23 mouse cellular contexts compared by ENCODE assay signal in the genomic region with DNA sequence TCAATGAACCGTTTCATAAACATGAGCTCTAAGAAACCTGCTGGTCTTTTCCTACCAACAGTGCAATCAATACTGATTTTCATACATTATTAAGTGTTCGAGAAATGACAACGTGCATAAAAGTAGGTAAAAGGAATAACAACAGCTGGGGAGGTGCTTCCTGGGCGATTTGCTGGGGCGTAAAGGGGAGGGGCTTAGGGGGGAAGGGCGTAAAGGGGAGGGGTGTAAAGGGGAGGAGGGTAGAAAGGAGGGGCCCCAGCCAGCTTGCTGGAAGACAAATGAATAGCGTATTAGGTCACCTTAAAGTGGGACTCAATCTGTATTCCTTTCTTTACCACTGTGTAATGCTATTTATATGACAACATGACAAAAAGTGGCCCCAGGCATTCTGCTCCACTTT. TPM values are rescaled to one million over a fixed set of nuclear protein-coding genes. Genes with fewer than 3 reads are reported as not detected.
DNase-seq lines count a peak whose midpoint lies in the region; ATAC-seq and TF ChIP-seq lines count a peak whose summit lies in the region.
"Had no signal": no experiment of that assay in that cellular context is flagged by ENCODE, and none has a peak within 500 bp of the region (broad histone marks: within the 10 kb centered on the region; RNA-seq: fewer than 3 reads in every experiment).

No protein-coding gene starts in this region.

- no peak for DNase-seq in liver, adult 2 months (ENCODE audit: extremely low read depth, low read depth, low spot score)
- DNase-seq in liver, embryonic 11.5 days (ENCODE audit: low spot score): no peak
- DNase-seq in ES-CJ7 (ENCODE audit: low read depth, low spot score): peak; percentile 32
- peak; percentile 53 for DNase-seq in R1 (ENCODE audit: low read depth, low spot score)
- no peak for DNase-seq in testis, postnatal 14 days (ENCODE audit: low spot score)
- DNase-seq in yolk sac, embryonic 10.5 days (ENCODE audit: low spot score): no peak
- DNase-seq: adrenal gland, postnatal 25 days; cerebellum, adult 18-20 months; cerebellum, adult 9-11 months; gastrocnemius, adult 2 months; gastrocnemius, postnatal 25 days had no signal

- H3K79me2 ChIP-seq in liver, adult 2 months (ENCODE audit: control insufficient read depth, insufficient read depth, low read length): peaks cover 17% of the 10 kb centered on the region; the same call in 1 of the 2 replicates

- peak overlapping the region; percentile 88 for H3K27ac ChIP-seq in liver, adult 2 months (replicated peaks; ENCODE audit: insufficient read depth, low read depth, low read length)
- H3K27ac ChIP-seq in liver, embryonic 11.5 days (ENCODE audit: low read depth, low read length): no peak overlapping the region
- H3K27ac ChIP-seq in liver, embryonic 15.5 days (replicated peaks): peak overlapping the region; percentile 70
- H3K27ac ChIP-seq: embryonic facial prominence, embryonic 10.5 days; forebrain, embryonic 10.5 days; gastrocnemius, adult 2 months; hindbrain, embryonic 14.5 days had no signal

- TF ChIP-seq POLR2A in liver, adult 2 months (IDR thresholded peaks at IDR 0.05; ENCODE audit: extremely low read depth, insufficient read depth, low read length): no peak

- TF ChIP-seq CTCF in liver, adult 2 months (IDR thresholded peaks at IDR 0.05; ENCODE audit: low read depth, low read length): no peak

- H3K4me2 ChIP-seq in liver, embryonic 11.5 days: no peak overlapping the region
- peak overlapping the region; percentile 36 for H3K4me2 ChIP-seq in liver, embryonic 15.5 days
- H3K4me2 ChIP-seq: heart, embryonic 12.5 days; hindbrain, embryonic 14.5 days had no signal

- H3K4me3 ChIP-seq in liver, adult 2 months (ENCODE audit: insufficient read depth, low read depth, low read length): no peak overlapping the region
- H3K4me3 ChIP-seq in liver, embryonic 11.5 days (ENCODE audit: low read depth, low read length): no peak overlapping the region
- H3K4me3 ChIP-seq in liver, embryonic 15.5 days (replicated peaks): no peak overlapping the region
- H3K4me3 ChIP-seq: embryonic facial prominence, embryonic 10.5 days; erythroblast, embryonic 14.5 days; forebrain, embryonic 10.5 days; gastrocnemius, adult 2 months; heart, embryonic 12.5 days had no signal

- WGBS in liver, adult 2 months: 23% methylated on average over 7 of the region's 7 CpGs
- 55% methylated on average over 7 of the region's 7 CpGs for WGBS in liver, embryonic 11.5 days
- 49% methylated on average over 7 of the region's 7 CpGs for WGBS in liver, embryonic 15.5 days (ENCODE audit: insufficient replicate concordance)

- no peaks in the 10 kb centered on the region for H3K9me3 ChIP-seq in liver, embryonic 11.5 days (ENCODE audit: control insufficient read depth, low read length)
- no peaks in the 10 kb centered on the region for H3K9me3 ChIP-seq in liver, embryonic 15.5 days (replicated peaks)
- H3K9me3 ChIP-seq: embryonic facial prominence, embryonic 10.5 days; forebrain, embryonic 10.5 days; heart, embryonic 12.5 days had no signal

- H3K36me3 ChIP-seq in liver, adult 2 months (ENCODE audit: control insufficient read depth, insufficient read depth, low read length): peaks cover 15% of the 10 kb centered on the region; the same call in 1 of the 2 replicates
- H3K36me3 ChIP-seq in liver, embryonic 11.5 days (ENCODE audit: control insufficient read depth, insufficient read depth, low read length): no peaks in the 10 kb centered on the region
- H3K36me3 ChIP-seq in liver, embryonic 15.5 days (replicated peaks): no peaks in the 10 kb centered on the region
- H3K36me3 ChIP-seq: embryonic facial prominence, embryonic 10.5 days; forebrain, embryonic 10.5 days; G1E; heart, embryonic 12.5 days had no signal

- no peak overlapping the region for H3K9ac ChIP-seq in liver, adult 2 months (ENCODE audit: low read depth, low read length)
- no peak overlapping the region for H3K9ac ChIP-seq in liver, embryonic 11.5 days (ENCODE audit: low read depth, low read length)
- H3K9ac ChIP-seq in liver, embryonic 15.5 days: no peak overlapping the region
- H3K9ac ChIP-seq: heart, embryonic 12.5 days; hindbrain, embryonic 14.5 days had no signal

- H3K4me1 ChIP-seq in liver, adult 2 months (ENCODE audit: control insufficient read depth, insufficient read depth, low read length): peaks cover 47% of the 10 kb centered on the region
- no peaks in the 10 kb centered on the region for H3K4me1 ChIP-seq in liver, embryonic 11.5 days (replicated peaks; ENCODE audit: control insufficient read depth, insufficient read depth, low read length)
- H3K4me1 ChIP-seq in liver, embryonic 15.5 days (replicated peaks): 0 out of 2 replicates have a peak, but pooled peaks cover 2% of the 10 kb centered on the region

- no peaks in the 10 kb centered on the region for H3K27me3 ChIP-seq in liver, adult 2 months (ENCODE audit: control insufficient read depth, insufficient read depth, low read length)
- no peaks in the 10 kb centered on the region for H3K27me3 ChIP-seq in liver, embryonic 11.5 days (replicated peaks; ENCODE audit: control insufficient read depth, insufficient read depth, low read length)
- H3K27me3 ChIP-seq in liver, embryonic 15.5 days: no peaks in the 10 kb centered on the region

- no peak for ATAC-seq in liver, embryonic 11.5 days (replicated peaks; ENCODE audit: low FRiP score)
- peak; percentile 51; the same call in 1 of the 2 replicates for ATAC-seq in liver, embryonic 15.5 days (ENCODE audit: insufficient read depth)
- ATAC-seq in erythroblast, adult 5-6 weeks (replicated peaks; ENCODE audit: low FRiP score, poor library complexity, severe bottlenecking): no peak
- ATAC-seq: activated CD4-positive, CD25-positive, alpha-beta regulatory T cell, adult 4 months; forebrain, embryonic 14.5 days had no signal

RNA-seq across cellular contexts. Expression of gene Gfra1, which starts 13.9 kb away (rescaled TPM):
- 101 and 109 TPM in 2 replicates for total RNA-seq in liver, adult 2 months (2014; rRNA removed)
- 38.9 and 42.4 TPM in 2 replicates for polyA plus RNA-seq in liver, adult 2 months (2012; rRNA removed)
- polyA plus RNA-seq in liver, embryonic 11.5 days (2014; fragmentation: Nextera tagmentation; extraction: Ambion mirVana): 10.7 and 11.4 TPM in 2 replicates
- 6.2 and 6.6 TPM in 2 replicates for polyA plus RNA-seq in liver, embryonic 15.5 days (2015; fragmentation: Nextera tagmentation; extraction: Ambion mirVana)
- 0.42 TPM in 1 of 2 replicates, not detected in the other for total RNA-seq in erythroblast, adult 5-6 weeks (2015; ENCODE audit: low replicate concordance)
- 0.28 TPM in 1 of 2 replicates, not detected in the other for total RNA-seq in erythroblast, adult 5-6 weeks (2017; ENCODE audit: low replicate concordance)
- total RNA-seq: CH12.LX; granulocyte monocyte progenitor cell, adult 5-6 weeks had no signal
- polyA plus RNA-seq: erythroblast, embryonic 14.5 days; G1E had no signal

Comparison
In these comparisons a context has a peak if more than half of its experiments do, and no peak if none do; other contexts are left out.
1. DNase-seq: peak in ES-CJ7 (single experiment) and R1 (single experiment); none in liver, adult 2 months (single experiment), liver, embryonic 11.5 days (single experiment), testis, postnatal 14 days (single experiment) and yolk sac, embryonic 10.5 days (single experiment).